Mouse (Mus musculus) regulatory T cell (primary cell): ENCODE data around the gene Hist1h3h.

ENCODE experiments used
- in situ Hi-C: fragments of 300-600 bp; cut with MboI, MseI; formaldehyde crosslinking; loops from one replicate; pipeline ENCODE4 v1.15.1; 2025; ENCODE audit warnings: high pct_unique_total_duplicates

Gene Hist1h3h

DNA sequence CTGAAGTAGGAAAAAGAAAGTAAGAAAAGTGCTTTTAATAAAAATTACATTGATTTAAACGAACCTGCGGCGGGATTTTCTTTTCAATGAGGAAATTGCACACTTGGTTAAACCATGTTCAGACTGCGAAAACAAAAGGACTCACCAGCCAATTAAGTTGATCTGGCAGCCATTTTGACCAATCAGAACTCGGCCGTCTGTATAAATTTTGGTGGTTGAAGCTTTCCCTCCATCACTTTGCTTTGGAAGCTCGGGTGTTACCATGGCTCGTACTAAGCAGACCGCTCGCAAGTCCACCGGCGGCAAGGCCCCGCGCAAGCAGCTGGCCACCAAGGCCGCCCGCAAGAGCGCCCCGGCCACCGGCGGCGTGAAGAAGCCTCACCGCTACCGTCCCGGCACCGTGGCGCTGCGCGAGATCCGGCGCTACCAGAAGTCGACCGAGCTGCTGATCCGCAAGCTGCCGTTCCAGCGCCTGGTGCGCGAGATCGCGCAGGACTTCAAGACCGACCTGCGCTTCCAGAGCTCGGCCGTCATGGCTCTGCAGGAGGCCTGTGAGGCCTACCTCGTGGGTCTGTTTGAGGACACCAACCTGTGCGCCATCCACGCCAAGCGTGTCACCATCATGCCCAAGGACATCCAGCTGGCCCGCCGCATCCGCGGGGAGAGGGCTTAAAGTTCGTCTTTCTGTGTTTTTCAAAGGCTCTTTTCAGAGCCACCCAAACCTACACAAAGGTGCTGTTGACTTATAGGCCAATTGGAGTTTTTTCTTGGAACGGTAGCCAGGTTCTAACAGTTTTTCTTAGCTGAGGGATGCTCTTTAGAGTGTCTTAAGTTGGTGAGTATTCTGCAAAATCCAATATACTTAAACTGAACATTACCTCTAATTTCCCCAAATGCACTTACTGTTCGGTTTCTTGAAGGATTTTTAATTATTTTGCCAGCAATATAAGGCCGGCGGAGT lies at the start of gene Hist1h3h:
Gene Hist1h3h (plus strand): TSS at position 263 of the 961 bp plus-strand sequence.
- in situ Hi-C loops: loop anchor here (5.0 to 10.0 kb wide), 4 partner anchors 35 to 1965 kb away; partner anchors contain the start of genes Abt1, Hist1h2ac, Hist1h2ak and Hist1h2bc

DNA sequence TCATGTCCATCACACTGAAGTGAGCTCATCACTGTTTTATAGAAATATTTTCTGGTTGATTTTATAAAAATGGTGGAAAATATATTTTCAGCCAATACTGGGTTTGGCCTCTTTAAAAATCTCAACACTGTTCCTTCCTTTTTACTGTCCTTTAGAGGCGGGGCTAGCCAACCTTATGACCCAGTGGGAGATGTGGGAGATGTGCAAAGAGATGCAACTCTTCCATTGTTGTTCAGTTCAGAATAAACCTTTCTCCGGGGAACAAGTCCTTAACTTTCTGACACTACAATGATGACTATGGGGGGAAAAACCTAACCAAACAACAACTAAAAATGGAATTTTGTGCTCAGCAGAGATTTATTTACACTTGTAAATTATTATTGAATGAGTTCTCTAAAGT lies 40.2 kb upstream of the Hist1h3h start, which contains the start of gene Olfr1360:
Gene Olfr1360 (minus strand): TSS at position 101 of the 400 bp plus-strand sequence.
- in situ Hi-C loops: no loop called here

DNA sequence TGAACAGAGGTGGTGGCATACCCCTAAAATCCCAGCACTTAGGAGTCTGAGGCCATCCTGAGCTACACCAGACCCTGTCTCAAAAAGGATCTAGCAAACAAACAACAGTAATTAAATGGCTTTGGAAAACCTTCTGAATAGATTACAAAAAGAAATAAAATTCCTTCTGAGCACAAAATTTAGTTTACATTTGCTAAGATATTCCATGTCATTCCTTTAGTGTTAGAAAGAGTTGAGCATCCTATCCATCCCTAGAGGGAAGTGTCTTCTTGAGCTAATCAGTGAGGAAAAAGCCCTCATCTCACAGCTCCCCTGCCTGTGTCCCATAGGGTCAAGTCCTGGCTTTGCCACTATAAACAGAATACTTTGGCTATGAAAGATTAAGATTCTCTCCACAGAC lies 19.6 kb upstream of the Hist1h3h start, which contains the start of gene Olfr1359:
Gene Olfr1359 (plus strand): TSS at position 301 of the 400 bp plus-strand sequence.
- in situ Hi-C loops: no loop called here

DNA sequence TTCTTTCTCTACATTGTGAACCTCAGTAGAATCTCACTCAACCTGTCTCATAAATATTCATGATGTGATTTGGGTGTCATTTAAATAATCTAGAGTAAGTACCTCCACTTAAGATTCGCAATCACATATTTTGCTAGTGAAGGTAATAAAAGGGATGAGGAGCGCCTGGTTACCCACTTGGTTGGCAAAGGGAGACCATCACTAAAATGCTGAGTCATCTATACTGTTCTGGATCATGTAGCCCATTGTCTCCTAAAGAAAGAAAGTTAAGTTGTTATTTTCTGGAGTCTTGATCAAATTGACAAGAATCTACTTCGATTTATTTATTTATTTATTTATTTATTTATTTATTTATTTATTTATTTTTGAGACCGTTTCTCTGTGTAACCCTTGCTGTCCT lies 10.8 kb upstream of the Hist1h3h start:
- in situ Hi-C loops: loop anchor here (10.0 kb wide), 1 partner anchor 502 kb away; no protein-coding TSS in a partner anchor

DNA sequence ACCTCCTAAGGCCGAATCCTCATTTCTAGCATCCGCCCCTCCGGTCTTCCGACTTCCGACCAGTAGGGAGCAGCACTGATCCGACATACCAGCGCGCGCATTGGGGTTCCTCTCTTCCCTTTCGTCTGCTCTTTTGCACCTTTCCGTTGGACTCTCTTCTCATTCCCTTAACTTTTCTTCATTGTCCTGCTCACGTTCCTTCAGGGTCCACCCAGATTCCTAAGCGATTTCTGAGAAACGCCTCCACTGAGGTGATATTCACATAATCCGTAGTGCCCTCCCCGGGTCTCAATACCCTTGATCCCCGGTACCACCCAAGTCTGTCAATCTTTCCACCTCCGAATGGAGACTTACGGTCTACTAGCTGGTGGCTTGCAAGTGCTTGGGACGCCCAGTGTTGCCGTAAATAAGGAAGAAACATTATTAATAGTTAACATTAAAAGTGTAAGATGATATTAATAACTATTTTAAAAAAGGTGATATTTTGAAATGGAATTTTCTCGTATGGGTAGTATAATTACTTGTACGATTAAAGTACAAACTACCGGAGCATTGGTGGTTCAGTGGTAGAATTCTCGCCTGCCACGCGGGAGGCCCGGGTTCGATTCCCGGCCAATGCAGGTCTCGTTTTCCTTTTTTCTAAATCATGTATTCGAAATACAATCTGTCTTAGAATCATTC lies 7.3 kb upstream of the Hist1h3h start:
- in situ Hi-C loops: loop anchor here (5.0 to 10.0 kb wide), 3 partner anchors 545 to 1822 kb away; partner anchors contain the start of genes Abt1, Hist1h2af and Hist1h4h

DNA sequence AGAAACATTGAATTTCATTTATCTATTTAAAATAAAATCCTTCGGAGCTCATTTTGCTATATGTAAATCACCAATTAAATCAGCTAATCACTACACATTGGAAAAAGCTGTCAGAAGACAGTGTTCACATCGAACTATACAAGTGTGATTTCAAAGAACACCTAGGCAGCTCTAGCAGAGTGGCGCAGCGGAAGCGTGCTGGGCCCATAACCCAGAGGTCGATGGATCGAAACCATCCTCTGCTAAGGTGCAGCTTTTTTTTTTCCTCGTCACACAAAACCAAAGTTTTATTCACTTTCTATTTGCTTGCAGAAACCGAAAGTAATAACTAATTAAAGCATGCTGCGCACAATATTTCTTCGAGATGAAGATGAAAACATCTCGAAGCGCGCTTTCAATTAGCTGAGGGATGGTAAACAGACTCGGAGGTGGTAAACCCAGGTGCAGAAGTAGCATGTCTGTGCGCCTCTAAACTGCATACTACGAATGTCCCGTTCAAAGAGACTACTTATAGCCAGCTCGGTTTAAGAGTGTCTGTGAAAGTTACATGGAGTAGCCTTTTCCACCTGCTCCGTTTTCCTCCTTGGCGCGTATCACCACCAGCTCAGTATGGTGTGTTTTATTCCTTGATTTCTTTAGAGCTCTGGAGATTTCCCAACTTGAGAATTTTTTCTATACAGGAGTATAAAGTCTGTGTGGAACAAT lies 6.5 kb upstream of the Hist1h3h start:
- in situ Hi-C loops: loop anchor here (5.0 to 10.0 kb wide), 3 partner anchors 546 to 1821 kb away; partner anchors contain the start of genes Abt1, Hist1h2af and Hist1h4h

DNA sequence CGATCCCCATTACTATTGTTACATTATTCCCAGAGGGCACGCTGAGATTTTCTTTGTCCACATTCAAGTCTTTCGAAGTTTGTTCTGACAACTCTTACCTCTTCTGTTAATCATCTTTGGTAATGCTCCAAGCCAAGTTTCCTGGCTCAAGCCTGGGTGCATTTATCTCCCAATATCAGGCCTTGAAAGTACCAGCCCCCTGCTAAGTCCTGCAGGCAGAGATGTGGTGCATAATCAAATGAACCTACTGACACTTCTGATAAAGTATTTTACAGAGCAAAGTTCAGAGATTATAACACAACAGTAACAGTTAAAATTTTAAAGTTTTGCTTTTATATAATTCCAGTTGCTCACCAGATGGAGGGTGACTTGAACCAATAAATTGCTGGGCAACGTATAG lies 5.8 kb upstream of the Hist1h3h start:
- in situ Hi-C loops: loop anchor here (5.0 to 10.0 kb wide), 3 partner anchors 547 to 1821 kb away; partner anchors contain the start of genes Abt1, Hist1h2af and Hist1h4h

DNA sequence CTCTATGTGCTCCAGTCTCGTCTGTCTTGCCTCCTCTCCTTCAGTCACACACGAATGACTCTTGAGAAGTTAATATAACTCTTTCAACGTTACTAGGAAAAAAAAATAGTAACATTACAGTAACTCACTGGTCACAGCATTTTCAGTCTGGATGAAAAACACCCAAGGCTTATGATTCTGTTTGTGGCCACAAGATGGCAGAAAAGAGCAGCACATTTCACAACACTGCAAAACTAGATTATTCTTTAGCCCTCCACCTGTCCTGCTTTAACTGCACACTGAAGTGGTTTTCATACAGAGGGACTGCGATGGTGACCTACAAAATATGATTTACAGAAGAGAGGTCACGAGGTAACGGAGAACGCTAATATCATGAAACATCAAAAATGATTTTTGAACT lies 2.7 kb upstream of the Hist1h3h start:
- in situ Hi-C loops: loop anchor here (5.0 to 10.0 kb wide), 5 partner anchors 38 to 1968 kb away; partner anchors contain the start of genes Abt1, Hist1h2ac, Hist1h2af and Hist1h2ak

DNA sequence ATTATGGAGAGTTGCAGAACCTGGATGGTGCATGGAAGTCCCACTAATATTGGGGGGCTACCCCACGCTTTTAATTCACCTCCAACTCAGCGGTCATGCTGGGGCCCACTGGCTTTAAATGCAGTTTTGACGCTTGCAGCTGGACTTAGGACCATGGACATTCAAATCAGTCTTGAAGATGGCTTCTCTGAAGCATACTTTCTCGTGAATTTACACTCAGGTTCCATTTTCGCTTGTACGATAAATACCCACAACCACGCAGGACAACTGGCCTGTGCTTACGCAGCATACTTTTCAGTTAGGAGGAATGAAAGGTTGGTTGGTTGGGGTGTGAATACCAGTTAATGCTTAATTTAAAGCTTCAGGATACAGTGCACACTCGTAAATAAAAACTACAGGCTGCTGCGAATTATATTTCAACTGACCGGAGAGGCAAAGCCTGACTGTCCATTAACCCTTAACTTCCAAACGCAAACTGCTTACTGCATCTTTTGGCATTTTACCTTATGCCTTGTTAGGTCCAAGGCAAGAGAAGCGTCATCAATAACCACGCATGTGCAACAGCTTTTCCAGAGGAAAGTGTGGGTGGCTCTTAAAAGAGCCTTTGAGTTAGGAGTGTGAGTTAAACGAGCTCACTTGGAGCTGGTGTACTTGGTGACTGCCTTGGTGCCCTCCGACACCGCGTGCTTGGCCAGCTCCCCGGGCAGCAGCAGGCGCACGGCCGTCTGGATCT lies 2.2 kb upstream of the Hist1h3h start:
- in situ Hi-C loops: loop anchor here (5.0 to 10.0 kb wide), 4 partner anchors 37 to 1967 kb away; partner anchors contain the start of genes Abt1, Hist1h2ac, Hist1h2ak and Hist1h2bc

DNA sequence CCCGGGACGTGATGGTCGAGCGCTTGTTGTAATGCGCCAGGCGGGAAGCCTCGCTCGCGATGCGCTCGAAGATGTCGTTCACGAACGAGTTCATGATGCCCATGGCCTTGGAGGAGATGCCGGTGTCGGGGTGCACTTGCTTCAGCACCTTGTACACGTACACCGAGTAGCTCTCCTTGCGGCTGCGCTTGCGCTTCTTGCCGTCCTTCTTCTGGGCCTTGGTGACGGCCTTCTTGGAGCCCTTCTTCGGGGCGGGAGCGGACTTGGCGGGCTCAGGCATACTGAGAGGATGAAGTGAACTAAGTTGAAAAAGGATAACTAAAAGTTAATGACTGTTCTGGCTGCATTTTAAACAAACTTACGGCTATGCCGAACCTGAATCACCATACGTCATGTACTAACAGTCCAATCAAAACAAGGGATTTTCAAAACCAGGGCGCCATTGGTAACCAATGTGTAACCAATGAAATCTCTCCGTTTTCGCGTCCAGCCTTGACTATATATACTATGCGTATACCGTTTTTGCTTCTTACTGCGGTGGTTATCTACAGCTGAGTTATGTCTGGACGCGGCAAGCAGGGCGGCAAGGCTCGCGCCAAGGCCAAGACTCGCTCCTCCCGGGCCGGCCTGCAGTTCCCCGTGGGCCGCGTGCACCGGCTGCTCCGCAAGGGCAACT lies 1.5 kb upstream of the Hist1h3h start, which contains the start of the genes Hist1h2bl and Hist1h2ai:
Gene Hist1h2bl (minus strand): TSS at position 280 of the 676 bp plus-strand sequence.
Gene Hist1h2ai (plus strand): TSS at position 559 of the 676 bp plus-strand sequence.
- in situ Hi-C loops: loop anchor here (5.0 to 10.0 kb wide), 4 partner anchors 36 to 1966 kb away; partner anchors contain the start of genes Abt1, Hist1h2ac, Hist1h2ak and Hist1h2bc

DNA sequence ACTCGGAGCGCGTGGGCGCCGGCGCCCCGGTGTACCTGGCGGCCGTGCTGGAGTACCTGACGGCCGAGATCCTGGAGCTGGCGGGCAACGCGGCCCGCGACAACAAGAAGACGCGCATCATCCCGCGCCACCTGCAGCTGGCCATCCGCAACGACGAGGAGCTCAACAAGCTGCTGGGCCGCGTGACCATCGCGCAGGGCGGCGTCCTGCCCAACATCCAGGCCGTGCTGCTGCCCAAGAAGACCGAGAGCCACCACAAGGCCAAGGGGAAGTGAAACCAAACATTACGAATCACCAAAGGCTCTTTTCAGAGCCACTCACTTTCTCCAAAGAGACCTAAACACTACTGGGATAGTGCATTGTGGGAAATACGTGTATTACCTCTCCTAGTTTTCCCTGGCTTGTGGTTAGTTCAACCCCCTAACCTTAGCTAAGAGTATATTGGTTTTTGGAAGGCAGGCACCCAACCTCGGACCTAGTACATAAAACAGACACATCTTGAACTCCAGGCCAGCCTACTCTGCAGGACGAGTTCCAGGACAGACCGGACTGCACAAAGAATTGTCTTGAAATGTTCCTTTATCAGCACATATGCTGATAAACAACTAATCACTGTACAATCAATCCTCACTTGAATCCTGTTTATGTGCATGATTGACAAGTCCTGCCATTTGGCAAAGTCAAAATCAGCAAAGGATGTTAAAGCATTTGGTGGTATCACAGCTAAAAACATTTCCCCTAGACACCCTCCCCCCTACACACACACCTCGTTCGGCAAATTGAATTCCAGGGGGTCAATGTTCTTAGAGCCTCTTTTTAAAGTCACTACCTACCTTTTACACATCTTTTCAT lies 693 bp upstream of the Hist1h3h start:
- in situ Hi-C loops: loop anchor here (5.0 to 10.0 kb wide), 4 partner anchors 36 to 1966 kb away; partner anchors contain the start of genes Abt1, Hist1h2ac, Hist1h2ak and Hist1h2bc

DNA sequence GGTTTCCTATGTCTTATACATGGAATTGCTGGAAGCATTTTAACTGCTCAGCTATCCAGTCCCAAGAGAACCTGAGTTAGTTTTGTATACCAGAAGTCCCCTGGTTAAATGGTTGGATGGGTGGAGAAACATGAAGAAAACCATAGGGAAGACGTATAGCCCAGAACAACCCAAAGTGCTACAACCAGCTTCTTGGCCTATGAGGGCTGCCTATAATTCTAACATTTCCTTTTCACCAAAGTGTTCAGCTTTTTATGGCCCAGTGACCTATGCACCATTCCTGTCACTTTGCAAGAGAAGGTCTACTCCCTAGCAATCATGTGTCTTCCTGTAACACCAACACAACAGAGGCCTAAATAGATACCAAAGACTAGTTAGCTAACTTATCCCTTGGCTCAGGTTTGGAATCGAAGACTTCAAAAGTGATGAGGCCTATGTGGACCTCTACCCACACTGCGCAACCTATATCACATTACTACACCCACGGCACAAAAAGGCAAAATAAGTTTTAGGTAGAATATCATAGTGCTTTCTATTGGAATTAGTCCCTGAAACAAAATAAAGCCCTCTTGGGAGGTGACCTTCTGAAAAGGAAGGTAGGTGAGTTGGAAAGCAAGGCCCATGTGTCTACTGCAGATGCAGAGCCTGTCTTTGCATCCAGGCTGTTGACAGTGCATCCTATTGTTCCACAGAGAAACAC lies 1.1 kb downstream of the Hist1h3h start:
- in situ Hi-C loops: loop anchor here (5.0 to 10.0 kb wide), 4 partner anchors 34 to 1964 kb away; partner anchors contain the start of genes Abt1, Hist1h2ac, Hist1h2ak and Hist1h2bc

DNA sequence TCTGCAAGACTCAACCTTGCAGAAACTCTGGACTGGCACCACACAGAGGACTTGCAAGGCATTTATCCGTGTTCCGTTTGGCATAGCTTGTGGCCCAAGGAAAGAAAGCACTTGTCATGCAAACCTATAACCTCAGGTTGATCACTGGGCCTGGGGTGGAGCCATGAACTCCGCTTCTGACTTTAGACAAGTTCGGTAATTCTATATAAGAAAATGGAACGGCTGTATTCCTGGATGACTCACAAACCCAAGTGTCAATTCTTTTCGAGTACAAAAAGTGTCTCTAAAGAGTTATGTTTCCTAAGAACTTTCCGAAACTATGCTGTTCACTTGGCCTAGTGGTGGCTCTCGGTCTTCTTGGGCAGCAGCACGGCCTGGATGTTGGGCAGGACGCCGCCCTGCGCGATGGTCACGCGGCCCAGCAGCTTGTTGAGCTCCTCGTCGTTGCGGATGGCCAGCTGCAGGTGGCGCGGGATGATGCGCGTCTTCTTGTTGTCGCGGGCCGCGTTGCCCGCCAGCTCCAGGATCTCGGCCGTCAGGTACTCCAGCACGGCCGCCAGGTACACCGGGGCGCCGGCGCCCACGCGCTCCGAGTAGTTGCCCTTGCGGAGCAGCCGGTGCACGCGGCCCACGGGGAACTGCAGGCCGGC lies 3.8 kb downstream of the Hist1h3h start:
- in situ Hi-C loops: loop anchor here (5.0 kb wide), 2 partner anchors 316 to 1851 kb away; partner anchors contain the start of genes Hist1h2ad, Hist1h2ae, Hist1h2ah and Hist1h2bf

DNA sequence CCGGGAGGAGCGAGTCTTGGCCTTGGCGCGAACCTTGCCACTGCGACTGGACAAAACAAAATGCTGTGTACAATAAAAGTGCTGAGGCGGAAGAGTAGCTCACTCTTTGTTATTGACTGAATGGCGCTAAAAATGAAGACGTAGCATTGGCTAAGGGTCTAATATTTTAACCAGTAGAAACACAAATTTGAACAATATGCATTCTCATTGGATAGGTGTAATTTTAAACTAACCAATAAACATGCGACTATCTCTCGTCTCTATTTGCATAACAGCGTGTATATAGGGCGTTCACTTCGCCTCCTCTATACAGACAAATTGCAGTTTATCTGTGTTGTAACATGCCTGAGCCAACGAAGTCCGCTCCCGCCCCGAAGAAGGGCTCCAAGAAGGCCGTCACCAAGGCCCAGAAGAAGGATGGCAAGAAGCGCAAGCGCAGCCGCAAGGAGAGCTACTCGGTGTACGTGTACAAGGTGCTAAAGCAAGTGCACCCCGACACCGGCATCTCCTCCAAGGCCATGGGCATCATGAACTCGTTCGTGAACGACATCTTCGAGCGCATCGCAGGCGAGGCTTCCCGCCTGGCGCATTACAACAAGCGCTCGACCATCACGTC lies 4.4 kb downstream of the Hist1h3h start, which contains the start of gene Hist1h2bm:
Gene Hist1h2bm (plus strand): TSS at position 288 of the 616 bp plus-strand sequence.
- in situ Hi-C loops: loop anchor here (5.0 kb wide), 2 partner anchors 315 to 1850 kb away; partner anchors contain the start of genes Hist1h2ad, Hist1h2ae, Hist1h2ah and Hist1h2bf

DNA sequence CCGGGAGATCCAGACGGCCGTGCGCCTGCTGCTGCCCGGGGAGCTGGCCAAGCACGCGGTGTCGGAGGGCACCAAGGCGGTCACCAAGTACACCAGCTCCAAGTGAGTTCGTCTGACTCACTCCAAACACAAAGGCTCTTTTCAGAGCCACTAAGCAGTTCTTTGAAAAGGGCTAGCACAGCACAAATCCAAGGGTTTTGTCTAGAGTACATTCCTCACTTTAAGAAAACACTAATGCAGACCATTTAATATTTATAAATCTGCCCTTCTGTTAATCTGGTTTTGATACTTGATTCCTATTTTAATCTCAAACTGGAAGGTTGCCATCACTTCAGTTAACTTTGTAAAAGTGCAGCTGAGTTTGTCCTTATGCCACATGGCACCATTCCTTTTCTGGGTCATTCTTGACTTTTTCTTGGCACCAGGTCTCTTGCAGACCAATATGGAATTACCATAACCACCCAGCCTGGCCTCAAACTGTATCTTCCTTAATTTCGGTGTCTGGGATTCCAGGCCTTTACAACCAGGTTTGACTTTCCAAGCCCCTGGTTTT lies 5.0 kb downstream of the Hist1h3h start:
- in situ Hi-C loops: loop anchor here (5.0 kb wide), 2 partner anchors 315 to 1850 kb away; partner anchors contain the start of genes Hist1h2ad, Hist1h2ae, Hist1h2ah and Hist1h2bf
